Mouse (Mus musculus): ENCODE measurements around the gene Tenm2. TPM values are rescaled to one million over a fixed set of nuclear protein-coding genes. Genes with fewer than 3 reads are reported as not detected.

The Tenm2 gene
- total RNA-seq, 2 experiments from 2014 or later, result 73.5 to 92.9 TPM

DNA sequence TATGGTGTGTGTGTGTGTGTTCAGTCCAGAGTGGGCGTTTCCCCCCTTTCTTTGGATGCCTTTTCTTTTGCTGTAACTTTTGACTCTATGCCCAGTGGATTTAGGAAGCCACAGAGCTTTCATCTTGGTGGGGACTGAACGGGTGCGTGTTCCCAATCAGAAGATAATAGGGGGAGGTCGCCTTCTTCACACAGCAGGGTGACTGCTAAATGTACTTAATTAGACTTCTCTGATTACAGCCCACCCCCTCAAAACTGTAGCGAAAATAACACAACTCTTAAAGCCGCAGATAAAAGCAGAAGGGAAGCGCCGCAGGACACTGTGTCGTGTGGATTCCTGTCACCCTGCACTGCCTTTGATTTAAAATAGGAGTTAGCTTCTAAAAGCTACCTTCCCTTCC lies 1163.7 kb downstream of the Tenm2 start:
- intact Hi-C loops (cut with DNase I), result no loop called here

DNA sequence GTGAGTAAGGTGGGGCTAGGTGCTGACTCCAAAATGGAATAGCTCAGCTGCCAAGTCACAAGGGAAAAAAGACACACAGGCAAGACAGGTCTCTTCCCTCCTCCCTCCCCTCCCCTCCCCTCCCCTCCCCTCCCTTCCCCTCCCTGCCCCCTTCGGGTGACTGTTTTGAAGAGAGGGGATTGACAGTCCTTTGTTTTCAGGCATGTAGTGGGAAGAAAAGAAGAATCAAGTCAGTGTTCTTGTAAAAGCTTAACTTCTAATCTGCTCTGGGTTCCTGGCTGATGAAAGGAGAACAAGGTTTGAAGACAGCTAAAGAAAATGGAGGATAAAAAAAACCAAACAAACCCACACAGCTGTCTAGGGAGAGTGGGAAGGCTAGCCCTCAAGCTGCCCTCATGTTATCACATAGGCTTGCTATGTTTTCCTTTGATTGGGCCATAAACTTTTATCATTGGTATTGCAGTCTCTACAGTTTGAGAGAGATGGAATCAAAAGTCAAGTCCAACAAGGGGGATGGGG lies 1176.4 kb downstream of the Tenm2 start:
- DNase-seq (ENCODE audit: low spot score in 2 of 2), result no peak
- intact Hi-C loops (cut with DNase I), result no loop called here

More for the DNA sequence above, 1163.7 kb downstream of the Tenm2 start:
- DNase-seq (ENCODE audit: low spot score in 2 of 2), result no peak

DNA sequence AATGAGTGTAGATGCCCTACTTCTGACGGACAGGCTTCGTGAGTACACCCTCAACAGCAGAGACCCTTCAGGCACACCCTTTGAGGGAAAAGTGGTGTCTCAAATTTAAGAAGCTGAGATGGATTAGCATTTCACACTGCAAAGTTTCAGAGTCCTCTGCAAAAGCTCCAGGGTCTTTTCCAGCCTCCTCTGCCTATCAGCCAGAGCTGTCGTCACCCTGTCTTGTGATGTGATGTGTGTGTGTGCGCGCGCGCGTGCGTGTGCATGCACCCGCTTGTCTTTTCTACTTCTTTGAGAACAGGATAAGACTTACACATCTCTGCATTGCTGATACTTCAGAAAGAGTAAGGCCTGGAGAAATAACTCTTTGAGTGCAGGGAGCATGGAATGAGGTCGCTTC lies 1179.2 kb downstream of the Tenm2 start:
- intact Hi-C loops (cut with DNase I), result no loop called here
- DNase-seq (ENCODE audit: low spot score in 2 of 2), result no peak

DNA sequence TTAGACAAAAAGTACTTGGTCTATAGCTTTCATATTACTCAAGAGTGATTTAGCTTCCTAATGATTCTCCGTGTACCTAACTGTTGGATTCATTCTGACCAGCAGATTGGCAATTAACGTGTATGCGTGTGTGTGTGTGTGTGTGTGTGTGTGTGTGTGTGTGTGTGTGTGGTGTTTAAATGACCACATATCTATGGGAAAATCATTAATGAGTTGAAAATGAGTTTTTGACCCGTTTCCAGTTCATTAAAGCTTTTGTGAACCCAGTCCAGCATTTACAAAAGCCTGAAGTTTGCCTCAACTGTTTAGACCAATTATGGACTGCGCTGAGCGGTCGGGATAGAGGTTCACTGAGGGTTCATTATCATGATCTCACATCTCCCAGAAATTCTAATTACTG lies 1181.4 kb downstream of the Tenm2 start:
- intact Hi-C loops (cut with DNase I), result no loop called here
- no peak for DNase-seq (ENCODE audit: low spot score in 2 of 2)

DNA sequence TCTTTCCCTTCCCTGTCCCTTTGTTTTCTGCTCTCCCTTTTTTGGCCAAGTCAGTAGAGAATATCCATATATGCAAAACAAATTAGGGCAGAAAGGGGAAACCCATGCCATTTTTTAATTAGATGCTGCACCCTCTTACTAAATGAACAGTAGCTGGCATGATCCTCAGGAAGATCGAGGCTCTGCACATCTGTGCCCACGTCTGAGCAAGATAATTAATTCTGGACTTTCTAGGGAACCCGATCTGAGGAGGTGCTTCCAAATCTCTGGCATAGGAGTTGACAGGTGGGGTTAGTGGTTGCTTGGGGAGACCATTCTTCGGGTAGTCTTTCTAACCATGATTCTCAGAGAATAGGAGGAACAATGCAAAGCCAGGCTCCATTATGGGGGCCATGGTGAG lies 1182.3 kb downstream of the Tenm2 start:
- intact Hi-C loops (cut with DNase I), result no loop called here
- no peak for DNase-seq (ENCODE audit: low spot score in 2 of 2)

DNA sequence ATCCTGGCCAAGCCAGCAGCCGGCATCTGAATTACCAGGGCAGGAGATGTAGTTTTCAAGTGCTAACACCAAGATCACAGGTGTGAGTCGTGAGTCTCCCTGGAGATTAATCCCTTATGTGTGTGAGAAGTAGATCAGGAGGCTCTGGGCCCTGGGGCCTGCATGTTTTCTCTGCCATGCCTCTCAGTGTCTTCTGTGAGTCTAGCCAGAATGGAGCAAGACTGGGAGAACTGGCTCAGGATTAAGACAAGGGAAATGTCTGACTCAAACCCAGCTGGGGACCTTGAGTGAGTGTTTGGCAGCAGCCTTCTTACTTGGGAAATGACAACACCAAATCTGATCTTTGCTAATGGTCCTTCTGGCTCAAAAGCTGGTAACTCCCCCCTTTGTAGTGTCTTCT lies 1183.2 kb downstream of the Tenm2 start:
- intact Hi-C loops (cut with DNase I), result no loop called here
- no peak for DNase-seq (ENCODE audit: low spot score in 2 of 2)

DNA sequence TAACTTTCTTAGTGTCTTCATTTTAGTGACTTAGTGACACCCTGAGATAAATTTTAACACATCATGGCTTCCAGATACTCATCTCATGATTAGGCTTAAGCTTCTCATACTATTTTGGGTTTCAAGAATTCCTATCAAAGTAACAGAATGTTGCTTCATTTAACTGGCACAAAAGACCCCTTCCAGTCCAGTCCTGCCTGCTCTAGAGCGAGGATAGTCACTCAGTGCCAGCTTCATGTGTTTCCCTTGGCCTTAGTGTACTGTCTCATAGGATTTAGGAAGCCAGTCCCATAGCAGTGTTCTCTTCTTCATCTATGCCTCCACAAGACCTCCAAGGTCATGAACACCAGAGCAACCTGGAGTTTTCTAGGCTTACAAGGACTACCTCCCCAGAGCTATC lies 1183.7 kb downstream of the Tenm2 start:
- intact Hi-C loops (cut with DNase I), result no loop called here
- DNase-seq (ENCODE audit: low spot score in 2 of 2), result no peak

DNA sequence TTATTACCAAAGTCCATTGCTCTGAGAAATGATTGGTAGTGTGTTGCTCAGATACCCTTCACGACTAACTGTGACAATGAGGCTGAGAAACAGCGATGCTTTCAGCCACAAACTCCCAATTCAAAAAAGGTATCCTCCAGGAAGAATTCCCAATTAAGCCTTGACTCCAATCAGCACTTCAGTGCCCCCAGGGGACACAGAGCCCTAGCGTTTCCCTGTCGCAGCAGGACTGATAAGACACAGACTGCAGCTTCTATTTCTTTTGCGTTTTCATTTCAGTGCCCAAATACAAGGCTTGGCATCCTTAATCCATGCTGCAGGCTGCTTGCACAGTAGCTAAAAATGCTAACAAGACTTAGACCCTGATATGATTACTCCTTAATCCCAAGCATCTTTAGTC lies 1186.2 kb downstream of the Tenm2 start:
- no peak for DNase-seq (ENCODE audit: low spot score in 2 of 2)
- intact Hi-C loops (cut with DNase I), result loop anchor here (5.0 to 10.0 kb wide), 4 partner anchors 48 to 625 kb away; no protein-coding TSS in a partner anchor

DNA sequence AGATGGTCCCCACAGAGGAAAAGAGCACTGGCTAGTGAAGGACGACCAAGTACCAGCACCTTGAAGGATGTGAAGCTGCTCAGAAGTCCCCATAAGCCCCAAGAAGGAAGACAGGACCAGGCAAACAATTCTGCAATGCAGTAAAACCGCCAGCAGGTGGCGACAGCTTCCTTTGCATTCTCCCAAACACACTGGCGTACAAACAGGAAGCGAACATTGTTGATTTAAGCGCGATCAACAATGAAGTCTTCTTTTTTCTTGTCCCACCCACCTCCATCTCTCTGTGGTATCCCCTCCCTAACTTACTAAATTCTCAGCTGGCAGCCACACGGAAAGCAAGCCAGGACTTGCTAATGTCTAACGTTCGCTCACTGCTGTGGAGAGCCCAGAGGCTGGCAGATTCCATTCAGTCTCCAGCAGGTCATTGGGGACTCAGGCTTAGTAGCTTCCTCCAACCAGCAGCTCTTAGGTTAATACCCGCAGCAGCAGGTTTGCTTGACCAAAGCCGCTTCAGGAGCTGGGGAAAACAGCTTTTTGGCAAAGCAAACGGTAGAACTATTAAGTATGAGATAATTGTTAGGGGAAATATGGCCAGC lies 1190.0 kb downstream of the Tenm2 start:
- intact Hi-C loops (cut with DNase I), result loop anchor here (1.0 to 10.0 kb wide), 5 partner anchors 52 to 629 kb away; no protein-coding TSS in a partner anchor
- peak; percentile 79 to 87 for DNase-seq (ENCODE audit: low spot score in 2 of 2)

DNA sequence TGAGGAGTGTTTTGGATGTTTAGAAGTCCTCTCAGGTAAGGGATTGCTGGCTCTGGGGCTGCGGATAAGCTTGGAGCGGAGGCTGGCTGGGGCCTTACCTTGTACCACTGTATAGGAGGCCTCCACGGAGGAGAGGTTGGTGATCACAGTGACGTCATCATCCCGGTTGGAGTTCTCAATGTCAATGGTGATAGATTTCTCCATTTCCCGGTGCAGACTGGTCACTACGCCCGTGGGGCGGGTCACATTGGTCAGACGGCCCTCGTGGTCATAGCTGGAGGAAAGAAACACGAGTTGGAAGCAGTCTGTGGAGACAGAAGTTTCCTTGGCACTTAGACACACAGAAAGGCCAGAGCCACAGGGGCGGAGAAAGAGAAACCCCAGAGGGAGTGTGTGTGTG lies 1194.4 kb downstream of the Tenm2 start:
- DNase-seq (ENCODE audit: low spot score in 2 of 2), result no peak
- intact Hi-C loops (cut with DNase I), result loop anchor here (10.0 kb wide), 2 partner anchors 403 to 633 kb away; no protein-coding TSS in a partner anchor

DNA sequence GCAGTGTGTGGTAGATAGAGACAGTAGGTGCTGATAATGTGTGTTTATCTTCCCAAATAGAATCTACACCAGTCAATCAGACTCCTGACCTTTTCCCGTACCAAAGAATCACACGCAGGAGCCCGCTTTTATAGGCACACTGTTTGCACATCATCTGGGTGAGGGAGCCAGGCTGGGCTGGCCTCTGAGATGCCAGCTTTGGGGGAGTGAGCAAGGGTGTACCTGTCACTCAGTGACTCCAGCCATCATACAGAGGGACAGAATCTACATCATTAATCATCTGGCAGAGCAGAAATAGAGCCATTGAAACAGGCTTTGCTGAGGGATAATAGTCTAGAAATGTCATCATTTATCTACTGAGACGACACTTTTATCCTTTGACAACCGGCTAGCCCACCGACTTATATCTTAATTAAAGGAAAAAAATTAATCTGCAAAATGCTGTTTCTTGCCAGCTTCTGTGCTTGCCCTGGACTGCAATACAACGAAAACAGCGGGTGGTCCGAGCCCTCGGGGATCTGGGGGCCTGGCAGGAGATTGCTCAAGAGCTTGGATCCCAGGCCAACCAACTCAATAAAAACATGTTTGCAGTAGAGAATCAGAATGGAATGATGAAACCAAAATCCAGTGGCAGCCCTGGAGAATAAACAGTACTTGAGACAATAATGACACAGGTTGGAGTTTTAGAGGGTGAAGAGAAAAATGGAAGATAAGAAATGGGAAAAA lies 1195.1 kb downstream of the Tenm2 start:
- DNase-seq (ENCODE audit: low spot score in 2 of 2), result no peak
- intact Hi-C loops (cut with DNase I), result loop anchor here (10.0 kb wide), 2 partner anchors 404 to 634 kb away; no protein-coding TSS in a partner anchor

DNA sequence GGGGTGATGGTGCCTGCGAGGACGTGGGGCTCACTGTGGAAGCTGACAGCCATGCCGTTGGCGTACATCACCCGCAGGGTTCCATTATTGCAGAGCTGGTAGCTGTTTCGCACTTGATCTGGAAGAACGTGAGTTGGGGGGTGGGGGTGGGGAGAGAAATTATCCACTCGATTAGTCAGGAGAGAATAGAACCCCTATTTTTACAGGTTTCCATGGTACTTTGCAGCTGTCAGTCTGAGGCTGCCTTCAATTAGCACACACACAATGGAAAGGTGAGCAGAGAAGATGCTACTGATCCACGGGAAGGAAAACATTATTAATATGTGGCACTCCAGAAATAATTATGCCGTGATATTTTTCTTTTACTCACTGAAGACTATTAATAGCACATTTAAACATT lies 1195.9 kb downstream of the Tenm2 start:
- intact Hi-C loops (cut with DNase I), result loop anchor here (10.0 kb wide), 2 partner anchors 405 to 635 kb away; no protein-coding TSS in a partner anchor
- no peak for DNase-seq (ENCODE audit: low spot score in 2 of 2)

DNA sequence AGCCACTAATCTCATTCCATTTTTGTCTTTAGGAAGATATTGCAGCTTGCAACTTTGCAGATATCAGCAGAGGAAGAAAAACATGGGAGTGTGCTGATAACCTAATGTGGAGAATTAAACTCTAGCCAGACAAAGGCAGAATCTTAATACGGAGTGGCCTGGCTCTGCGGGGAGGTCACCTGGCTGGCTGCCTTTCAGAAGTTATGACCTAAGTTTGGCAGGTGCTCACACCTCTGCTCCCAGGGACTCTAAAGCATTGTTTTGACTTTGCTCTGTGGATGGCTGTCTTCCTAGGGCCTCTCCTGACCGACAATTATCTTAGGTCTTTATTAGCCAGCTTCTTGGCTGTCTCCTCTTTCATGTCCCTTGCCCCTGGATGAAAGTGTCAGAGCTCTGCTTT lies 1197.4 kb downstream of the Tenm2 start:
- intact Hi-C loops (cut with DNase I), result no loop called here
- no peak for DNase-seq (ENCODE audit: low spot score in 2 of 2)

DNA sequence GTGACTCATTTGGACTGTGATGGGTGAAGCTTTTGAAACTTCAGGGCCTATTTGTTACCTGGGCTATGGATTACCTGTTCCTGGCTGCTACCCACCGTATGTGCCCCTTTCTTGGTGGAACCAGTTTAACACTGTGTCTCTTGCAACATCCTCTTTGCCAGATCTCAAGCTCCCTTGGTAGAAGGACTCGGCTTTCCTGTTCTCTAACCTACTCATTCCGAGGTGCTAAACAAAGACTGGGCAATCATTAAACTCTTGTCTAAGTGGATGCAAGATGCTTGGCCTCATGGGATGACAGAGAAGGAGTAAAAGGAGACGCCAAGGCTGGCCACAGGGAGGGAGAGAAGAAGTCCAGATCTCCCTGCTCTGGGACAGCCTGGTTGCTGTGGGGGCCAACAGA lies 1198.5 kb downstream of the Tenm2 start:
- intact Hi-C loops (cut with DNase I), result no loop called here
- no peak for DNase-seq (ENCODE audit: low spot score in 2 of 2)

DNA sequence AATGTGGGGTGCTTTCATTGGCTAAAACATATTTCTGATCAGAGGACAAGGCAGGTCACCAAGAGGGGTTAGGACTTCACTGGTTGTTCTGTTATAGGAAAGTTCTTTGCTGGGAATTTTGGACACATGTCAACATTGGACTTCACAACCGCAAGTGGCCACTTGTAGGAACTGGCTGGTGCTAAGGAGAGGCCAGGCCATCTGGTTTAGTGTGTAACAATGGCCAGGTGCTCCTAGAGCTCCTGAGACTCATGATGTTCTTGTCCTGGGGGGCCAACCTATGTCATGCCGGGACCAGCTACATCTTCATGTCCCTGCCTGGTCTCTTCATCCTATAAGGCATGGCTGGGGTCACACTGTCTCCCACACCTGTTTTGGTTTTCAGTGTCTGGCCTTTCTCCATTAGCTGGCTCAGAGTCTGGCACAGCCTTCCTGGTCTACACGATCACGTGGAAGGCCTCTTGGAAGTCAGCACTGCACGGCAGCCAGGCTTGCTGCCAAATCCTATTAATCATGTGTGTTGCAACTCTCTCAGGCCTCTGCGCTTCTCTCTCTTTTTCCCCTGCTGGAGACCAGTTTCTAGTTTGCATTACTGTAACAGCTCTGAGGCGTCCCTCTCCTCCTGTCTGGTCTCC lies 1199.6 kb downstream of the Tenm2 start:
- intact Hi-C loops (cut with DNase I), result no loop called here
- peak; percentile 64 to 77 for DNase-seq (ENCODE audit: low spot score in 2 of 2)

DNA sequence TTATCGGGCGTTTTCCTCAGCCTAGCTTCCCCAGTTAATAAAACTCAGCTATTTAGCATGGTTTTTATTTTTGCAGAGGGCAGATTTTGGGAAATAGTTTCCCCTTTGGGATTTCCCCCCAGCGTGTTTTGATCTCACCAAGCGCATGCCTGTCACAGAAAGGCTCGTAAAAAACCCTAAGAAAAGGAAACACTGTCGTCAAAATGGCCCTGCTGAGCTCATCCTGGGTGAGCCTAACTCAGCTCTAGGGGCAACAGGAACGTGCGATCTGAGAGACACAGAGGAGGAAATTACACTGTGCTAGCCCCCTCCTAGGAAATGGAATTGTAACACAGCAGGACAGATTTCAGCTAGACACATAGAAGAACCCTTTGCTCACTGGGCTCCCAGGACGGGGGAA lies 1204.0 kb downstream of the Tenm2 start:
- no peak for DNase-seq (ENCODE audit: low spot score in 2 of 2)
- intact Hi-C loops (cut with DNase I), result no loop called here

DNA sequence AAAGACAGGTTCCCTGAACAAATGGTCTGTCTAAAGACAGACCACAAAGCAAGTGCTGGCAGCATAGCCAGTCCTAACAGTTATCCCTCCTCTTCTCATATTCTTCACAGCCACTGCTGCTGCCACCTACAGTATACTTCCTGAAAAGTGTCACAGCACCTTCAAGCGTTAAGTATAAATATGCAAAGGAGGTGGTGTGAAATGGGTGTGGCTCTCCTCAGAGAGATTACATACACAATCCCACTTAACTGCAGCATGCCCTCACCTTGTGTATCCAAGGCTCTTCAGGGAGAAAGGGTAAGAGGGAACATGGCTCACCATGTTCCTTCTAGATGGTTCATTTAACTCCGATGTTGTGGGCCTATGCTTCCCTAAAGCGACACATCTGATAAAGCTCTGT lies 1215.8 kb downstream of the Tenm2 start:
- intact Hi-C loops (cut with DNase I), result no loop called here

DNA sequence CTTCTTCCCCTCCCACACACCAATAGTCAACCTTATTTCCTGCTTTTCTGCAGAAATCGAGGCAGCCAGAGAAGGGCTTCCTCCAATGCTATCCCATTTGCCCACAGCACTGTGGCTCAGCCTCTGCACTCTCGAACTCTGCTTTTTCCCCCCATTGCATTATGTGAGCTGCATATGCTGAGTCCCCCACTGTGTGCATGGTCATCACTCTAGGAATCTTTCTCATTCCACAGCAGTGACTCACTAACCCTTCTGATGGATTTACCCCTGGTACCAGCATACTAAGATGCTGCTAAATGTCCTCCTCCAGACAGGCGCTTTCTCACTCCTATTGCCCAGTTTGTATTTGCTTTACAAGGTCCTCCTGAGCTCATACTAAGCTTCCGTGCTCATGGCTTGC lies 1222.6 kb downstream of the Tenm2 start:
- intact Hi-C loops (cut with DNase I), result no loop called here

More for the DNA sequence above, 1215.8 kb downstream of the Tenm2 start:
- no peak for DNase-seq (ENCODE audit: low spot score in 2 of 2)

DNA sequence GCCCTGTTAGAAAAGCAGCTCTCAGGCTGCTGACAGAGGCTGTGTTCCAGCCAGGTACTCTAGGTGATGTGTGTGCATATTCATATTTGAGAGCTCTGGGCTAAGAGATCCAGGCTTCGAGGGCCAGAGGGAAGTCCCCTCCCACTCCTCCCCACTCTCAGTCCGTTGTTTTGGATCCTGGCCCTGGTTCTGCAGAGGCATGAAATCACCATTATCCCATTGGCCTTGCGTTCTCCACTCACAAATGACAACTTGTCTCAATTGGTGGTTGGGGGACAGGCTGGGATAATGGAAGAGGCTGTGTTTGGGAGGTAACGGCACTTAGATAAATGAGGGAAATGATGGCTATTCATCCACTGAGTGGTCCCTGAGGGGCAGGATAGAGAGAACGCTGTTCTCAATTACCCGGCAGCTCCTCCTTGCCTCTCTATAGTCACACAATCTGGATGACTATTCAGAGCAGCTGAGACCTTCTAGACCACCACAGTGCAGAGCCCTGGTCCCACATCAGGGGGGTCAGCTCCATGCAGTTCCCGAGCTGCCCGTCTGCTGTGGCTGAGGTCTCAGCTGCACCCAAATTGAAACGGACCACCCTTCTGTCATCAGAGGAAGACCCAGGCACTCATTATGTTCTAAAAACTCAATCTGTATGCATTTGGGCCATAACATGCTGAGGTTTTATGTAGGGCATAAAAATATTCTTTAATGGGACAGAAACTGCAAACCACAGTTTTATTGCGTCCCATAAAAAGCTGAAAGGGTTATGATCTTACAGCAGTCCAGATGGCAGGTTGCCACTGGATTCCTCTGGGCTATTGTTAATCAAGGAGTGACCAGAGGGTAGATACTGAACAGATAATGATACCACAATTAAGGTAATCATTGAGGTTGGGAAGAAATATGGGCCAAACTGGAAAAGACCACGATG lies 1226.2 kb downstream of the Tenm2 start:
- DNase-seq (ENCODE audit: low spot score in 2 of 2), result no peak
- intact Hi-C loops (cut with DNase I), result no loop called here

More for the DNA sequence above, 1222.6 kb downstream of the Tenm2 start:
- no peak for DNase-seq (ENCODE audit: low spot score in 2 of 2)
